Mouse (Mus musculus): ENCODE measurements around the gene Krt79. TPM values are rescaled to one million over a fixed set of nuclear protein-coding genes. Genes with fewer than 3 reads are reported as not detected.

The Krt79 gene
- total RNA-seq, 2 experiments from 2014 or later = 0.99 to 1.5 TPM

GRCm38 (mm10) chr15:101933024-101933423, 7.1 kb downstream of the Krt79 start:
- DNase-seq = no peak

GRCm38 (mm10) chr15:101929666-101930065, 10.5 kb downstream of the Krt79 start:
- peak; percentile 66 to 72 for DNase-seq

DNA sequence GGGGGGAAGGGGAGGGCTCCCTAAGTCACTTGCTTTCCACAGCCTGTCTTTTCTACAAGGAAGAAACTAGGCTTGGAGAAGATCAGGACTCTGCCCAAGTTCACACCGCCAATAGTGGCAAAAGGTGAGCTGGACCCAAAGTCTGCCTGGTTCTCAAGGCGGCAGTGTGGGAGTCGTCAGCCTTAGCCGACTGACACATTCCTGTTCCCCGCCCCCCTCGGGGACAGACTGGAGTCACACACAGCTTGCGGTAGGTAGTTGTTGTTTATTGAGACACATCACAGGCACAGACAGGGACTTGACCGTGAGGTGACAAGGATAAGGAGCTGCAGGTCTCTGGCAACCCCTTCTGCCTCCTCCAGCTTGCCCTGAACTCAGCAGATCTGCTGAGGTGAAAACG, 11.0 kb downstream of the Krt79 start:
- DNase-seq = peak in 1 of 2 experiments; percentile 53

- DNase-seq = peak; percentile 64 to 70
Observed at GRCm38 (mm10) chr15:101927340-101928080, 12.6 kb downstream of the Krt79 start.

- no peak for DNase-seq
Observed at GRCm38 (mm10) chr15:101925041-101925440, 15.1 kb downstream of the Krt79 start.

DNA sequence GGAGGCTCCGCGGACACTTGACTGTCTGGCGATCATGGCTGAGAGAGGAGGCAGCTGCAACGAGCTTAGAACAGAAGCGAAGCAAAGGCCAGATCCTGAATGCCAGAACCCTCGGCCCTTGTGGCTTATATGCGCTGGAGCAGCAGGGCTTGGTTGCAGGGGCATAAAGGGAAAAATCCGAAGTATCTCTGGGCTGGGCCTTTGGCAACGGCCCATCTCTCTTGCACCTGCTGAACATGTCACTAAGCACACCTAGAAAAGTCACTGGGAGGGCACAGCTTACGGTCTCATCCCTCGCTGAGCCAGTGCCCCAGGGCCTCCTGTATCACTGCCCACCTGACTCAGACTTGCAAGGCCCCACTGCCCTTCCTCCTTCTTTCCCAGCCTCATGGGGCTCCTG, 15.5 kb downstream of the Krt79 start, which contains the start of gene Krt4:
TSS of gene Krt4 (minus strand) at position 101 of the 400 bp plus-strand sequence.
- no peak for DNase-seq

- no peak for DNase-seq
Observed at GRCm38 (mm10) chr15:101922296-101922695, 17.8 kb downstream of the Krt79 start.

DNA sequence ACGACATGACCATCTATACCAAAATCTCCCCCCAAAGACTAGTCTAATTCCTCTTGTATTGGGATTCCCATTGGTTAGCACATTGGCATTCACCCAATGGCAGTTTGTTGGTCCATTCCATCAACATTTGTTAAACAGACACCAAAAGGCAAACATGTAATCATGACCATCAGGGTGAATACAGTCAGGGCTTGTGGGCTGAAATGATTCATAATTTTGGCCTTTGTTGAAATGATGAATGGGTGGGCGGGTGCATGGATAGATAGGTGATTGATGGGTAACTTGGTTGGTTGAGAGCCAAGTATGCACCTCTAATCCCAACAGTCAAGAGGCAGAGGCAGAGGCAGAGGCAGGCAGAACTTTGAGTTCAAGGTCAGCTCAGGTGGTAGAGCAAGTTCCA, 24.1 kb downstream of the Krt79 start:
- DNase-seq = no peak

DNA sequence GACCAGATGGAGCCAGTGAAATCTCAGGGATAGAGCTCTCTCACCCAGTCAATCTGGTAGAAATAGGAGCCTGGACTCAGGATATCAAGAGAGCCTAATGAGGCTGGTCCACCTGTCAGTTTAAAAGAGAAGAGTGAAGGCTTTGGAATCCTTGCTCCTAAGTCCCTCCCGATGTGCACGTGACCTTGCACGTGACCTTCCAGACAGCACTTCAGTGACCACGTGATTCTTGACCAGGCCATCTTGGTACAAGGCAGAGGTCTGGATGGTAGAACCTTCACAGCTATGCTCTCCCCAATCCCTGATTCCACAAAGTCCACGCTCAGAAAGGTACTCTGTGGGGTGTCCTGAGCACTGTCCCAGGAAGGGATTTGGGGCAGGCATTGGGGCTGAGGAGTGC, 35.3 kb downstream of the Krt79 start:
- no peak for DNase-seq

- DNase-seq = no peak
Observed at GRCm38 (mm10) chr15:101902171-101903149, 37.7 kb downstream of the Krt79 start.

DNA sequence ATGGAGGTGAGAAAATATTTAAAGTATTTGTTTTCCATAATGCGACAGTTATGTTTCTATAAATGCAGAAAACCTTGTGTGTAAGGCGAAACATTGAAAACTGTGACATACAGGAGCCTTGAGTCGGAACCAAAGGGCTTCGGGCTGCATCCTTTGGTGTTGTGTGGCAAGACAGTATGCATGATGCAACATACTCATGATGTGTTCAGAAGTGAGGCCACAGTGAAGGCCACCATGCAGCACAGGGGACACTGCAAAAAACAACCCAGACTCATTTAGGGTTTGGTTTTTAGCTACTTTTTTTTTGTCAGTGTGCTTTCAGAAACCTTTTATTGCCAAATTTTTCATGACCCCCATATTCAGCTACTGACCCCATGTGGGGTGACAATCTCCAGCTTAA, 44.9 kb downstream of the Krt79 start:
- DNase-seq = peak; percentile 11 to 39

DNA sequence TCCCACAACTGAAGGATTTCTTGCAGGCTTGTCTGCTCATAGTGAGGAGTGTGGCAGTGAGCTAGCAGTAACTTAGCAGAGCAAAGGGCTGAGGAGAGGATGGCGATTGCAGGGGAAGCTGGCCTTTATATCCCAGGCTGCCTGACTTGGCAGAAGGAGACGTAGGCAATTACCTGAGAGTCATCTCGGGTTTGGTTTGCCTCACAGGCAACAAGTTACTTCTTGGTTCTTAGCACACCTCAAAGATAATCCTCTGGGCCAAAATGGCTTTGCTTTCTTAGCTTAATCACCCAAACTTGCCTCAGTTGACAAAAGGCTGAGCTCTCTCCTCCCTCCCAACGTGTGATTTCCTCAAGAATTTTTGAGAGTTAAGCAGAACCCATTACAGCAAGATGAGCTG, 47.3 kb downstream of the Krt79 start, which contains the start of gene Krt76:
TSS of gene Krt76 (minus strand) at position 101 of the 400 bp plus-strand sequence.
- DNase-seq = no peak

DNA sequence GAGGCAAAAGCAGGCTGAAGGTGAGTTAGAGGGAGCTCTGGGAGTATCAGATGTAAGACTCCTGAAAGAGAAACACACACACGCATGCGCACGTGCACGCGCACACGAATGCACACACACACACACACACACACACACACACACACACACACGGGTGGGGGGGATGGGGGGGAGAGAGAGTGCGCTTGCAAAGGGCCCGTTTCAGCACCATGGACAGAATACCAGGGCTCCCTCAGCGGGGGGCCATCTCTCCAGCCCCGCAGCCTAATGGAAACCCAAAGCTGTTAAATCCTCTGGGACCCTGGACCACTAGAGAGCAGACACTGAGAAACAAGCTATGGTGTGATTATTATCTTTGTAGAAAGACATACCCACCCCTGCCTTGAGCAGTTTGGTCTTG, 60.3 kb downstream of the Krt79 start:
- peak in 1 of 2 experiments; percentile 15 for DNase-seq

Small RNA genes within 50 kb of the gene (microRNA-seq; reads per million reads assigned to microRNA genes)
- not detected for gene Gm44356

Other genes with a start within 250 kb of the Krt79 start
- not detected for gene Krt6a, start 246.0 kb downstream of the Krt79 start, total RNA-seq (2021)
- gene Krt5, start 227.4 kb downstream of the Krt79 start, total RNA-seq (2021) = not detected
- gene Krt71, start 197.2 kb downstream of the Krt79 start, total RNA-seq (2021) = not detected
- gene Krt72, start 153.9 kb downstream of the Krt79 start, total RNA-seq (2021) = not detected
- gene Krt73, start 138.0 kb downstream of the Krt79 start, total RNA-seq (2021) = not detected
- not detected for gene Krt2, start 122.2 kb downstream of the Krt79 start, total RNA-seq (2021)
- under 1 TPM; 0.10 to 0.20 TPM for gene Krt1, start 89.5 kb downstream of the Krt79 start, total RNA-seq (2021)
- gene Krt77, start 70.6 kb downstream of the Krt79 start, total RNA-seq (2021) = not detected
- not detected for gene Krt76, start 47.4 kb downstream of the Krt79 start, total RNA-seq (2021)
- not detected for gene Krt4, start 15.6 kb downstream of the Krt79 start, total RNA-seq (2021)
- gene Krt78, start 14.0 kb upstream of the Krt79 start, total RNA-seq (2021) = not detected
- gene Krt8, start 64.2 kb upstream of the Krt79 start, total RNA-seq (2021) = 1 to 10 TPM in 1 of 2 experiments, under 1 TPM in 1; 0.46 to 1.9 TPM
- gene Krt18, start 87.9 kb upstream of the Krt79 start, total RNA-seq (2021) = 1 to 10 TPM in 1 of 2 experiments, under 1 TPM in 1; 0.76 to 3.3 TPM
- 100 to 1,000 TPM; 225 to 261 TPM for gene Eif4b, start 133.4 kb upstream of the Krt79 start, total RNA-seq (2021)
- gene Tns2, start 160.1 kb upstream of the Krt79 start, total RNA-seq (2021) = 10 to 100 TPM; 68.4 to 87.6 TPM
- gene Spryd3, start 195.9 kb upstream of the Krt79 start, total RNA-seq (2021) = 10 to 100 TPM; 34.4 to 42.4 TPM
- gene Igfbp6, start 204.0 kb upstream of the Krt79 start, total RNA-seq (2021) = 10 to 100 TPM; 43.4 to 51.3 TPM
- gene Soat2, start 210.2 kb upstream of the Krt79 start, total RNA-seq (2021) = under 1 TPM; 0.40 to 0.49 TPM